Mouse (Mus musculus) thymus, adult 2 months (tissue): ENCODE measurements around the gene Atp6ap2. TPM values are rescaled to one million over a fixed set of nuclear protein-coding genes. Genes with fewer than 3 reads are reported as not detected.
A peak's percentile ranks its signal among the peaks of the same experiment; 100 is the strongest.
"Not testable (repeated sequence)": the region's sequence is repeated elsewhere in the genome, so short reads cannot be mapped to it uniquely, and the experiment has no call there.

Experiments
- DNase-seq: peaks from one replicate; pipeline ENCODE4 v3.0.0; 2021
- H3K27ac ChIP-seq: fragments of 200-500 bp; 2 replicates; pipeline ENCODE4 v1.5.1; 2012; ENCODE audit warnings: low read length, control low read depth; ENCODE audit not compliant: control insufficient read depth, insufficient read depth
- H3K27me3 ChIP-seq: fragments of 200-500 bp; 2 replicates; pipeline ENCODE4 v1.6.1; 2012; ENCODE audit warnings: mild to moderate bottlenecking, low read length, moderate library complexity, mixed read lengths; ENCODE audit not compliant: control insufficient read depth, insufficient read depth
- H3K36me3 ChIP-seq: fragments of 200-500 bp; 2 replicates; pipeline ENCODE4 v1.6.1; 2012; ENCODE audit warnings: mild to moderate bottlenecking, low read length, moderate library complexity; ENCODE audit not compliant: control insufficient read depth, insufficient read depth
- H3K4me1 ChIP-seq: fragments of 200-500 bp; replicated peaks from 2 replicates; pipeline ENCODE4 v1.6.1; 2012; ENCODE audit warnings: low read length; ENCODE audit not compliant: control insufficient read depth, insufficient read depth
- H3K4me3 ChIP-seq: fragments of 200-500 bp; 2 replicates; pipeline ENCODE4 v1.5.1; 2012; ENCODE audit warnings: mild to moderate bottlenecking, low read length, control low read depth, moderate library complexity; ENCODE audit not compliant: control insufficient read depth, insufficient read depth
- CTCF ChIP-seq: fragments of 200-500 bp; IDR thresholded peaks from 2 replicates; pipeline ENCODE4 v1.5.1; 2012; ENCODE audit warnings: mild to moderate bottlenecking, control low read depth, low read length, moderate library complexity, borderline replicate concordance; ENCODE audit not compliant: control insufficient read depth, poor library complexity, insufficient read depth; ENCODE audit errors: extremely low read depth
- POLR2A ChIP-seq: fragments of 200-500 bp; IDR thresholded peaks from 2 replicates; pipeline ENCODE4 v1.6.1; 2012; ENCODE audit warnings: mild to moderate bottlenecking, low read length, control low read depth, moderate library complexity; ENCODE audit not compliant: control insufficient read depth, poor library complexity, insufficient read depth; ENCODE audit errors: extremely low read depth
- WGBS: fragments of 180-500 bp; shearing (Covaris S2); methylation state at CpG from one replicate; pipeline ENCODE4 v1.1.7; 2018; 5-methylcytosine and 5-hydroxymethylcytosine counted together
- polyA plus RNA-seq: library from polyadenylated mRNA; depleted of rRNA; stranded (reverse); fragments of >200 nt; gene quantifications from 2 replicates; pipeline ENCODE4 v1.2.3, GENCODE M21; 2012

Gene Atp6ap2
- polyA plus RNA-seq, 1 experiment = 25.2 TPM

DNA sequence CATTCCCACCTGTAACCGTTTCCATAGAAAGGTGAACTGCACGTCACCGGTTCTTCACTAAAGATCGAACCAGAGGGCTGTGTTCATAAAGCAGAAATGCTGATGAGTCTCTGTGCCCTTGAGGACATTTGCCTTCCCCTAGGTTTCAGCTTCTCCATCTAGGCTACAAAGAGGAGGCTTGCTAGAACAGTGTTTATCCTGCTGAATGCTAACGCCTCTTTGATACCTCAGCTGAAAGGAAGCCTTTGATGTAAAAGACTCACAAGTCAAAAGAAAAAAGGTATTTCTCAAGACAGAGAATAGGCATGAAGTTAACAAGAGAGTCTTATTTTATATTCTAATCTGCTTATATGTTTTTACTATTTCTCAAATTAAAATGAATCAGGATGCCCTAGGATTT lies 4.3 kb upstream of the Atp6ap2 start:
- peaks cover 31% of the 10 kb centered on the region for H3K4me1 ChIP-seq
- DNase-seq = no peak
- TF ChIP-seq CTCF (no peak), POLR2A (no peak)
- H3K27ac ChIP-seq = peak overlapping the region; percentile 96
- no peaks in the 10 kb centered on the region for H3K27me3 ChIP-seq
- H3K4me3 ChIP-seq = no peak overlapping the region
- no peaks in the 10 kb centered on the region for H3K36me3 ChIP-seq
- WGBS = 59% methylated on average over 5 of the region's 5 CpGs

DNA sequence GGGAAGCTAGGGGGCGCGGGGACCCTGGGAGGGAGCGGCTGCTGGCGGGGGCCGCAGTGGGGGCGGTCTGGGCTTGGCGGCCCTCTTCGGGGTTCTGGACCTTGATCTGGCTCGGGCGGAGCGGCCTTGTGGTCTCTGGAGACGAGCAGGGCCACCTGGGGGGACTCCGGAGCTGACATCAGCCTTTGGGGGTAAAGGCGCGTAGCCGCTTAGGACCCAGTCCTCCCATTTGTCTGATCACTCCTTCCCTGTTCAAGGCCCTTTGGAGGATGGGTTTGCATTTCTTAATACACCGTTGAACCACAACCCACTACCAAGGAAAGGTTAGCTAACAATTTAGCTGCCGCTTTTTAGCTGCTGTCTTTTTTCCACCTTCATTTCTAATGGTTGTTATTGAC lies 356 bp downstream of the Atp6ap2 start:
- Histone ChIP-seq H3K4me3 (peak overlapping the region; percentile 77), H3K27me3 (no peaks in the 10 kb centered on the region), H3K4me1 (peaks cover 27% of the 10 kb centered on the region), H3K27ac (peak overlapping the region; percentile 28; the same call in 1 of the 2 replicates), H3K36me3 (no peaks in the 10 kb centered on the region)
- under 1% methylated on average over 18 of the region's 18 CpGs for WGBS
- TF ChIP-seq CTCF (no peak), POLR2A (no peak)
- DNase-seq = no peak

DNA sequence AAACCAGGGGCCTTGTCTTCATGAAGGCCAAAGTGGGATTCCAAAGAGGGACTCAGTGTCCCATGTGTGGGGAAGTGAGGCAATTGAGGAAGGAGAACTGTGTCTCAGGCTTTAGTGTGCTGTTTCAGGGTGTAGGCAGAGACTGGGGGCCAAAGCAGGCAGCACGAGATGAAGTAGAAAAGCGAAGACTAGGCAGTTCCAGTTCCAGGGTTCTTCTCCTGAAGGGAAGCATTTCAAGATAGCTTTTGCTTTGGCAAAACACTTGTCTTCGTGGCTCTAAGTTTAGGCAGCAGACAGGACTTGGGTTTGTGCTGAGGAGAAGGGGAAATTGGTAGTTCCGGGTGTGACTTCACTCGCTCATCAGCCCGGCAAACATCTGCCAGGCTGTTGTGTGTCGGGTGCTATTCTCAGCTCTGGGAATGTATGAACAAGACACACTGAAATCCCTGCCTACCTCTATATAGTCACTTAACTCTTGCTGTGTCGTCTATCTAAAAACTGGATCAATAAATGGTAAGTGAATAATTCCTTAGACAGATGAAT lies 3.9 kb downstream of the Atp6ap2 start:
- Histone ChIP-seq H3K36me3 (no peaks in the 10 kb centered on the region; the same call in 1 of the 2 replicates), H3K4me3 (no peak overlapping the region), H3K27ac (no peak overlapping the region), H3K27me3 (no peaks in the 10 kb centered on the region), H3K4me1 (peaks cover 25% of the 10 kb centered on the region)
- no peak for TF ChIP-seq POLR2A
- TF ChIP-seq CTCF = no peak
- 48% methylated on average over 8 of the region's 8 CpGs for WGBS
- no peak for DNase-seq

DNA sequence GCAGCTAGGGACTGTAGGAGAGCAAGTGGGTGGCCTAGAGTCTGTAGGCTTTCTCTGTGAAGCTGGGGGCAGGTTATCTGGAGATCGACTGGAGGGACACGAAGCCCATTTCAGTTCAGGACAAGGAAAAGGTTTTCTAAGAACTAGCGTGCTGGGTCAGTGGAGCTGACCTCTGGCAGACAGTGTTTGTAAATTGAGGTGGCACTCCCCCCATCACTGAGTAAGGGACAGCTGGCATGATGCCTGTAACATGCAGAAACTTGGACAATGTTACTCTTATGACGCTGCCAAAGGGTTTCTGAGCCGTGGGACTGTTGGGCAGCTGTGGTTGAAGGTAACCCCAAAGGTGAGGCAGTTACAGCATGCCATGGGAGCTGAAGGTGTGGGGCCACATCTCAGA lies 4.4 kb downstream of the Atp6ap2 start:
- H3K4me1 ChIP-seq = peaks cover 25% of the 10 kb centered on the region
- H3K27ac ChIP-seq = no peak overlapping the region
- no peak for DNase-seq
- TF ChIP-seq POLR2A (no peak), CTCF (no peak)
- peaks cover 4% of the 10 kb centered on the region; the same call in 1 of the 2 replicates for H3K36me3 ChIP-seq
- WGBS = 90% methylated on average over 5 of the region's 5 CpGs
- H3K27me3 ChIP-seq = no peaks in the 10 kb centered on the region
- no peak overlapping the region for H3K4me3 ChIP-seq

DNA sequence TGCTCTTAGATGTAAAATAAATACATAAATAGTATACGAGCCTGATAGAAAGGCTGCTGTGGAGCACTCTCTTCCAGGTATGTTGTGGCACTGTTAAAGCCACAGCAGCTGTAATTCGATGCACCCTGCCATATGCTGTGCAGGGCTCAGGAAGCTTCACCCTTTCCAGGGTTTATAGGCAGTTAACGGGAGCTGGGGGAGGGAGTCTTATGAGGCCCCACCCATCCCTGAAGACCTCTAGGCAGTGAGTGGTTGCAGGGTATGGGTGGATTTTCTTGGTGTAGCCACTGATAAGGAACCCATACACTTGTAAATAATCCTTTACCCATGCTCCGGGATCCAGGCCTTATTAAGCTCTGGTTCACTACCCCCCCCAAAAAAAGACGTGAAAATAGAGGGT lies 6.2 kb downstream of the Atp6ap2 start:
- TF ChIP-seq POLR2A (no peak), CTCF (no peak)
- H3K27me3 ChIP-seq = no peaks in the 10 kb centered on the region
- no peak overlapping the region for H3K27ac ChIP-seq
- 91% methylated on average over 5 of the region's 5 CpGs for WGBS
- H3K36me3 ChIP-seq = peaks cover 4% of the 10 kb centered on the region; the same call in 1 of the 2 replicates
- peaks cover 21% of the 10 kb centered on the region for H3K4me1 ChIP-seq
- no peak overlapping the region for H3K4me3 ChIP-seq
- DNase-seq = no peak

DNA sequence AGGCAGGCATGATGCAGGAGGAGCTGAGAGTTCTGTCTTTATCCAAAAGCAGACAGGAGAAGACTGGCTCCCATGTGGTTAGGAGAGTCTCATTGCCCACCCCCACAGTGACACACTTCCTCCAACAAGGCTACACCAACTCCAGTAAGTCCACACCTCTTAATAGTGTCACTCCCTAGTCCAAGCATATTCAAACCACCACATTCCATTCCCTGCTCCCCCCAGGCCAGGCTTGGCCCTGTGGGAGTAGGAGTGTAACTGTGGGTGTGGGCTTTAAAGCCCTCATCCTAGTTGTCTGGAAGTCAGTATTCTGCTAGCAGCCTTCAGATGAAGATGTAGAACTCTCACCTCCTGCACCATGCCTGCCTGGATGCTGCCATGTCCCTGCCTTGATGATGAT lies 22.9 kb downstream of the Atp6ap2 start:
- not testable (repeated sequence) for DNase-seq, H3K4me3 ChIP-seq, H3K27ac ChIP-seq, H3K27me3 ChIP-seq, H3K4me1 ChIP-seq
- H3K36me3 ChIP-seq = peaks cover 16% of the 10 kb centered on the region; the same call in 1 of the 2 replicates

DNA sequence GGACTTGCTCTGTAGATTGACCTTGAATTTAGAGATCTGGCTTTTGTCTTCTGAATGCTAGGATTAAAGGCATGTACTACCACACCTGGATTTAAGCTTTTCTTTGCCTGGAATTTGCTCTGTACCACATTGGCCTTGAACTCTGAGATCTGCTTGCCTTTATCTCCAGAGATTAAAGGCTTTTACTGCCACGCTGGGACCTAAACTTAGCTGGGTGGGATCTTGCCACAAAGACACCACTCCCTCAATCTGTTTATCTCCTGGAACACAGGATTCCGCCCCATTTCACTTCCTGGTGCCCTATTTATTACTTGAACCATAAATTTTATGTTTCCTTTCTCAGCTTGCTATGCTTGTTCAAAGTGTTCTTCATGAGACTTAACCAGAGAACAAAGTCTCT lies 23.6 kb downstream of the Atp6ap2 start:
- DNase-seq = no peak
- Histone ChIP-seq H3K27ac (no peak overlapping the region), H3K27me3 (no peaks in the 10 kb centered on the region), H3K4me1 (no peaks in the 10 kb centered on the region), H3K4me3 (no peak overlapping the region), H3K36me3 (peaks cover 16% of the 10 kb centered on the region; the same call in 1 of the 2 replicates)
- 59% methylated on average over 2 of the region's 2 CpGs for WGBS
- TF ChIP-seq POLR2A (no peak), CTCF (no peak)

DNA sequence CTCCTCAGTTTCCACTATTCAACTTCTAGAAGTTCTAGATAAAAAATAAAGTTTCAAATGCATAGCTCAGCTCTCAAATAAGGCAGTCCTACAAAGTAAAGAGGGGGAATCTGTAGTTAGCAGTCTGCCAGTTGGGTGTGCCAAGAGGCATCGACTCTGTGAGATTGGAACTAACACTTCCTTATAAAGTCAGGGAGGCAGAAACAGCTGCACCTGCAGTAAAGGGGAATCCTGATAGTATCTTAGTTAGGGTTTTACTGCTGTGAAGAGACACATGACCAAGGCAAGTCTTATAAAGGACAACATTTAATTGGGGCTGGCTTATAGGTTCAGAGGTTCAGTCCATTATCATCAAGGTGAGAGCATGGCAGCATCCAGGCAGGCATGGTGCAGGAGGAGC lies 24.8 kb downstream of the Atp6ap2 start:
- H3K4me3 ChIP-seq, H3K27ac ChIP-seq, H3K4me1 ChIP-seq, H3K36me3 ChIP-seq, H3K27me3 ChIP-seq, DNase-seq: not testable (repeated sequence)
- WGBS = 78% methylated on average over 1 of the region's 1 CpGs
